Mouse (Mus musculus): ENCODE measurements around the gene Yap1. TPM values are rescaled to one million over a fixed set of nuclear protein-coding genes. Genes with fewer than 3 reads are reported as not detected.
A peak's percentile ranks its signal among the peaks of the same experiment; 100 is the strongest.

The Yap1 gene
- polyA plus RNA-seq, 1 experiment from 2014 or later = 24.3 TPM

DNA sequence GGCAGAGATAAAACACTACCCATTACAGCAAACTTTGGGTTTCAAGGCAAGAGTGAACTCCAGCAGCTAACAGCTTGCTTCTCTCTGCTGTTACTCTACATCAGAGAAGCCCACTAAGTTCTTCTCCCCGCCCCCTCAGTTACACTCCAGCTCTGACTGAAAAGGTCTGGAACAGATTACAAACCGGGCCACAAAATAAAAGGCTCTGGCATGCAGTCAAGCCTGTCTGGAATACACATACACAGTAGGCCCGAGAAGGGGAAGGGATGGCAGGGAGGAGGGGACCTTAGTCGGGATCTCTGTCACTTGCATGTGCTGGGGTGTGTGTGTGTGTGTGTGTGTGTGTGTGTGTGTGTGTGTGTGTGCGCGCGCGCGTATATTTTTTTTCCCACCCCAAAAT, 44.0 kb downstream of the Yap1 start:
- Histone ChIP-seq H3K9me3 (ENCODE audit: control insufficient read depth, low read length) (no peaks in the 10 kb centered on the region), H3K27ac (replicated peaks in 1 of 2; ENCODE audit: control insufficient read depth in 1 of 2, insufficient read depth in 1 of 2, low read depth in 2 of 2, low read length in 2 of 2) (peak overlapping the region; percentile 62 to 79), H3K4me1 (ENCODE audit: control insufficient read depth in 2 of 2, insufficient read depth in 2 of 2, low read length in 2 of 2) (peaks cover 13 to 51% of the 10 kb centered on the region in 2 experiments), H3K4me2 (ENCODE audit: low read length) (peak overlapping the region; percentile 13; the same call in 1 of the 2 replicates), H3K4me3 (ENCODE audit: control insufficient read depth in 1 of 2, insufficient read depth in 1 of 2, low read depth in 1 of 2, low read length in 2 of 2) (no peak overlapping the region), H3K36me3 (ENCODE audit: control insufficient read depth, insufficient read depth, low read length) (peaks cover 40% of the 10 kb centered on the region), H3K27me3 (ENCODE audit: control insufficient read depth, insufficient read depth, low read length) (no peaks in the 10 kb centered on the region), H3K9ac (ENCODE audit: low read length) (no peak overlapping the region)
- 37% methylated on average over 9 of the region's 9 CpGs for WGBS
- ATAC-seq (ENCODE audit: insufficient number of reproducible peaks, insufficient read depth, low FRiP score, low read depth) = peak; percentile 81

DNA sequence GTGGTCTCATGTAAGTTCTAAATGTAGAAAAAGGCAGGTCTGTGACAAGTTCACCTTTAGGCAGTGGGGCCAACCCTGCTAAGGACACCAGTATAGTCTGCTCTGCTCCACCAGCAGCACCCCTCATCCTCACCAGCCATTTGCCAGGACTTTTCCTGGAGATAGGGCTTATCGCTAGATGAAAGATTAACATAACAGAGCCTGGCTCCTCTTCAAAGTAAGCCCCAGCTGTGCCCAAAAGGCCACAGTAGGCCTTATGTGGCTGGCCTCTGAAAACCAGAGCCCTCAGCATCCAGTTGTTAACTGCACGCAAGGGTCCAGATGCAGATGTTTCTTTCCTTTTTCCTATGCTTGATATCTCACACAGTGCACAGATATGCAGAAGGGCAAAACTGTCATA, 45.1 kb downstream of the Yap1 start:
- peaks cover 47% of the 10 kb centered on the region for H3K36me3 ChIP-seq (ENCODE audit: control insufficient read depth, insufficient read depth, low read length)
- H3K4me2 ChIP-seq (ENCODE audit: low read length) = no peak overlapping the region
- no peak overlapping the region for H3K4me3 ChIP-seq (ENCODE audit: control insufficient read depth in 1 of 2, insufficient read depth in 1 of 2, low read depth in 1 of 2, low read length in 2 of 2)
- no peak for ATAC-seq (ENCODE audit: insufficient number of reproducible peaks, insufficient read depth, low FRiP score, low read depth)
- H3K27me3 ChIP-seq (ENCODE audit: control insufficient read depth, insufficient read depth, low read length) = no peaks in the 10 kb centered on the region
- H3K4me1 ChIP-seq (ENCODE audit: control insufficient read depth in 2 of 2, insufficient read depth in 2 of 2, low read length in 2 of 2) = peaks cover 13 to 48% of the 10 kb centered on the region in 2 experiments
- H3K27ac ChIP-seq (replicated peaks in 1 of 2; ENCODE audit: control insufficient read depth in 1 of 2, insufficient read depth in 1 of 2, low read depth in 2 of 2, low read length in 2 of 2) = no peak overlapping the region
- no peaks in the 10 kb centered on the region for H3K9me3 ChIP-seq (ENCODE audit: control insufficient read depth, low read length)
- H3K9ac ChIP-seq (ENCODE audit: low read length) = no peak overlapping the region
- 47% methylated on average over 2 of the region's 2 CpGs for WGBS

DNA sequence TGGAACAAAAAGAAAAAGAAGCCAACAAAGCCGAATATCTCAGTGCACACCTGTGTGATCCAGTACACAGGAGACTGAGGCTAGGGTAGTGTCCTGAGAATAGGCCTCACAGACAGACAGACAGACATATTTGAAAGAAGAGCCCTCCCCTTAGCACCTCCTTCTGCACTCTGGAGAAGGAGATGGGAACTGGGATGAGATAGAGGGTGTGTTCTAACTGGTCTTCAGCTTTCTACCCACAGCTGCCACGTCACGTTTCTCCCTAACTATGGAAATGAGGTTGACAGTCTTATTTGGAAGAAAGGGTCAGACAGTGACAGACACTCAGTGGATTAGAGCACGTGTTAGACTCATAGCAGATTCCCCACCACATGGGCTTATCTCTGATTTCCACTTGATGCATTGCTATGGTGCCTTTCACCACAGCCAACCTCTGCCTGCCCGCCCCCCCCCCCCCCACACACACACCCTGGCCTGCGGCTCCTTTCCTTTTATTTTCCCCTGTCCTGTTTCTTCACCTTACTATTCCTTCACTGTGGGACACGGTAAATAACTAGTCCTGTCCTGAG, 46.3 kb downstream of the Yap1 start:
- no peak overlapping the region for H3K4me2 ChIP-seq (ENCODE audit: low read length)
- H3K27ac ChIP-seq (replicated peaks in 1 of 2; ENCODE audit: control insufficient read depth in 1 of 2, insufficient read depth in 1 of 2, low read depth in 2 of 2, low read length in 2 of 2) = no peak overlapping the region; a peak in 1 of 4 replicates
- H3K27me3 ChIP-seq (ENCODE audit: control insufficient read depth, insufficient read depth, low read length) = no peaks in the 10 kb centered on the region
- H3K9ac ChIP-seq (ENCODE audit: low read length) = no peak overlapping the region
- no peak for ATAC-seq (ENCODE audit: insufficient number of reproducible peaks, insufficient read depth, low FRiP score, low read depth)
- H3K4me3 ChIP-seq (ENCODE audit: control insufficient read depth in 1 of 2, insufficient read depth in 1 of 2, low read depth in 1 of 2, low read length in 2 of 2) = no peak overlapping the region
- peaks cover 45% of the 10 kb centered on the region for H3K36me3 ChIP-seq (ENCODE audit: control insufficient read depth, insufficient read depth, low read length)
- WGBS = 41% methylated on average over 7 of the region's 7 CpGs
- H3K9me3 ChIP-seq (ENCODE audit: control insufficient read depth, low read length) = no peaks in the 10 kb centered on the region
- H3K4me1 ChIP-seq (ENCODE audit: control insufficient read depth in 2 of 2, insufficient read depth in 2 of 2, low read length in 2 of 2) = peaks cover 13 to 48% of the 10 kb centered on the region in 2 experiments

DNA sequence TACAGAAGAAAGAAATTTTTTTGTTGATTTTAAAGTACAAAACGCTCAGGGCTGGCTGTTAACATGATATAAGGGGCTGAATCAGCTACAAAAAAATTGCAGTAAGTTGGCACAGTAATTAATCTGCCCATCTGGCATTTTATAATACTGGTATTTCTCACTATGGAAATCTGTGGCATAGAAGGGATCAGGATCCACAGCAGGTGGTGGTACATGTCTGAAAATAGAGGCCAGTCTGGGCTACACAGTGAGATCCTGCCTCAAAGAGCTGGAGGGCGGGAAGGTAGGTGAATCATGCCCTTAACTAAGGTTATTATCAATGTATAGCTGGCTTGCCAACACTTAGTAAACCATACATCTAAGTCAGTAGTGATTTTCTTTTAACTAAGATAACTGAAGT, 47.0 kb downstream of the Yap1 start:
- no peak for ATAC-seq (ENCODE audit: insufficient number of reproducible peaks, insufficient read depth, low FRiP score, low read depth)
- Histone ChIP-seq H3K4me3 (ENCODE audit: control insufficient read depth in 1 of 2, insufficient read depth in 1 of 2, low read depth in 1 of 2, low read length in 2 of 2) (no peak overlapping the region), H3K36me3 (ENCODE audit: control insufficient read depth, insufficient read depth, low read length) (peaks cover 46% of the 10 kb centered on the region), H3K27ac (replicated peaks in 1 of 2; ENCODE audit: control insufficient read depth in 1 of 2, insufficient read depth in 1 of 2, low read depth in 2 of 2, low read length in 2 of 2) (no peak overlapping the region), H3K9me3 (ENCODE audit: control insufficient read depth, low read length) (no peaks in the 10 kb centered on the region), H3K27me3 (ENCODE audit: control insufficient read depth, insufficient read depth, low read length) (no peaks in the 10 kb centered on the region), H3K4me1 (ENCODE audit: control insufficient read depth in 2 of 2, insufficient read depth in 2 of 2, low read length in 2 of 2) (peaks cover 13 to 41% of the 10 kb centered on the region in 2 experiments), H3K4me2 (ENCODE audit: low read length) (no peak overlapping the region), H3K9ac (ENCODE audit: low read length) (no peak overlapping the region)
- 89% methylated on average over 2 of the region's 2 CpGs for WGBS

DNA sequence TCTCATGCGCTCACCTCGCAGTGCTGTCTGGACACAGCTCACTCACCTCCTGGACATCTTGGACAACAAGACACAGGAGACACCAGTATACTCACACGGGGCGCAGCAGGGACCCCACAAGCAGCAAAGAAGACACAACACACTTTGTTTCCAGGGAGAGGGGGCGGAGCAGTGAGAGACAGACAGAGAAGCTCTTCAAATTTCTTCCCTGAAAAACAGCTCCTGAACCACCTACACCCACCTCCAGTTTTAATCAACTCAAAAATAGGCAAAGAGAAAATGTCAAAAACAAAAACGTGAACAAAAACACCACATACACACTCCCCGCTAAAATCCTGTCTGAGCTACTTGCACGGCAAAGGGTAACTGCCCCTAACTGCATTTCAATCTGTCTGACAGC, 48.0 kb downstream of the Yap1 start:
- Histone ChIP-seq H3K9me3 (ENCODE audit: control insufficient read depth, low read length) (no peaks in the 10 kb centered on the region), H3K36me3 (ENCODE audit: control insufficient read depth, insufficient read depth, low read length) (peaks cover 49% of the 10 kb centered on the region), H3K4me1 (ENCODE audit: control insufficient read depth in 2 of 2, insufficient read depth in 2 of 2, low read length in 2 of 2) (peaks cover 9 to 31% of the 10 kb centered on the region in 2 experiments), H3K9ac (ENCODE audit: low read length) (no peak overlapping the region), H3K27ac (replicated peaks in 1 of 2; ENCODE audit: control insufficient read depth in 1 of 2, insufficient read depth in 1 of 2, low read depth in 2 of 2, low read length in 2 of 2) (no peak overlapping the region), H3K27me3 (ENCODE audit: control insufficient read depth, insufficient read depth, low read length) (no peaks in the 10 kb centered on the region), H3K4me2 (ENCODE audit: low read length) (no peak overlapping the region), H3K4me3 (ENCODE audit: control insufficient read depth in 1 of 2, insufficient read depth in 1 of 2, low read depth in 1 of 2, low read length in 2 of 2) (no peak overlapping the region)
- 87% methylated on average over 8 of the region's 8 CpGs for WGBS
- ATAC-seq (ENCODE audit: insufficient number of reproducible peaks, insufficient read depth, low FRiP score, low read depth) = no peak

DNA sequence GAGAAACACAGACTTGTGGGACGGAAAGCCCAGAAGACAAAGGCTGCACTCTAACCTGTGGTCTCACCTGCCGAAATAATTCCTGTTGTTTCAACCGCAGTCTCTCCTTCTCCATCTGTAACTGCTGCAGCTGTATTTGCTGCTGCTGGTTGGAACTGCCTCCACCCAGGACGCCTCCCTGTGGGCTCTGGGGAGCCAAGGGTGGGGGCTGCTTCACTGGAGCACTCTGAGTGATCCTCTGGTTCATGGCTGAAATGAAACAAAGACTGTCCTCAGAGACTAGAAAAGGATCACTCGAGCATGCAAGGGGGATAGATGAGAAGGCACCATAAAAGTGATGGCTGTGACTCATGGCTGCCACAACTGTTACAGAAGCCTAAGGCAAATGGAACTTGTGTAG, 51.5 kb downstream of the Yap1 start:
- no peak overlapping the region for H3K27ac ChIP-seq (replicated peaks in 1 of 2; ENCODE audit: control insufficient read depth in 1 of 2, insufficient read depth in 1 of 2, low read depth in 2 of 2, low read length in 2 of 2)
- ATAC-seq (ENCODE audit: insufficient number of reproducible peaks, insufficient read depth, low FRiP score, low read depth) = no peak
- H3K9ac ChIP-seq (ENCODE audit: low read length) = no peak overlapping the region
- WGBS = 88% methylated on average over 5 of the region's 5 CpGs
- no peak overlapping the region for H3K4me3 ChIP-seq (ENCODE audit: control insufficient read depth in 1 of 2, insufficient read depth in 1 of 2, low read depth in 1 of 2, low read length in 2 of 2)
- no peaks in the 10 kb centered on the region for H3K27me3 ChIP-seq (ENCODE audit: control insufficient read depth, insufficient read depth, low read length)
- no peaks in the 10 kb centered on the region for H3K9me3 ChIP-seq (ENCODE audit: control insufficient read depth, low read length)
- H3K36me3 ChIP-seq (ENCODE audit: control insufficient read depth, insufficient read depth, low read length) = peaks cover 79% of the 10 kb centered on the region
- no peak overlapping the region for H3K4me2 ChIP-seq (ENCODE audit: low read length)
- peaks cover 0 to 2% of the 10 kb centered on the region in 2 experiments; a peak in 2 of 4 replicates for H3K4me1 ChIP-seq (ENCODE audit: control insufficient read depth in 2 of 2, insufficient read depth in 2 of 2, low read length in 2 of 2)

DNA sequence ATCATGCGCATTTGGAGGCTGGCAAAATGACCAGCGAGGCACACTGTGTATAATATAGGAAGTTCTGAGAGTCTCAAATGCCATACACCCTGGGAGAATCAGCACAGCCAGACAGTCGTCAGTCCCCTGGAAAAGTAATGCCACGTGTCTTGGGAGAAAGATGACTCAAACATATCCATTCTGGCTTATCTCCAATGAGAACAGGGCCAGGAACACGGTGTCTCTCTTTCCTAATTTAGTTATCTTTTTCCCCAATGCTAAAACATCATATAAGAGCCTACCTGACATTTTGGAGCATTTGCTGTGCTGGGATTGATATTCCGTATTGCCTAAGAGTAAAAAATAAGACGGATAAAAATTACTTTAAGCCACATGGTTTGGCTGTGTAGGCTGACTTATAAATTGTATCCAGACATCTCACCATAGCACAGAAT, 54.2 kb downstream of the Yap1 start:
- Histone ChIP-seq H3K9me3 (ENCODE audit: control insufficient read depth, low read length) (no peaks in the 10 kb centered on the region), H3K9ac (ENCODE audit: low read length) (no peak overlapping the region), H3K27ac (replicated peaks in 1 of 2; ENCODE audit: control insufficient read depth in 1 of 2, insufficient read depth in 1 of 2, low read depth in 2 of 2, low read length in 2 of 2) (0 out of 4 replicates have a peak overlapping the region, but pooled peaks of 1 of the 2 experiments have one; percentile 14), H3K4me3 (ENCODE audit: control insufficient read depth in 1 of 2, insufficient read depth in 1 of 2, low read depth in 1 of 2, low read length in 2 of 2) (no peak overlapping the region), H3K27me3 (ENCODE audit: control insufficient read depth, insufficient read depth, low read length) (no peaks in the 10 kb centered on the region), H3K36me3 (ENCODE audit: control insufficient read depth, insufficient read depth, low read length) (peaks cover 93% of the 10 kb centered on the region), H3K4me1 (ENCODE audit: control insufficient read depth in 2 of 2, insufficient read depth in 2 of 2, low read length in 2 of 2) (no peaks in the 10 kb centered on the region), H3K4me2 (ENCODE audit: low read length) (no peak overlapping the region)
- no peak for ATAC-seq (ENCODE audit: insufficient number of reproducible peaks, insufficient read depth, low FRiP score, low read depth)
- WGBS = 68% methylated on average over 7 of the region's 7 CpGs

DNA sequence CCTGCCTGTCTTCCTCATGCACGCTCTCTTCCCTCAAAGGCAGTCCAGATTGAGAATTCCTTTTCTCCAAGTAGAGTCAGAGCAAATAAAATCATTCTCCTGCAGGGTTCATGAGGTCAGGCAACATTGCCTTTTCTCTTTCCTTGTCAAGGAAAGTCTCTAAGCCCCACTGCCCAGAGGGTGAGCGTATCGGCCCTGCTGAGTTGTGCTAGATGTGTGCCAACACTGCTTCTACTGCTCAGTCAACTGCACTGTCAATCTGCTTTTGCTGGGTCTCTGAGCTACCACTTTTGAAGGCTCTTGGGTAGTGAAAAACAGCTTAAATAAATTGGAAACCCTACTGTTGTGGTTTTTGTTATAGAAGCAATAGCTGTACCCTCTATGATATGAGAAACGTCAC, 56.5 kb downstream of the Yap1 start:
- Histone ChIP-seq H3K4me3 (ENCODE audit: control insufficient read depth in 1 of 2, insufficient read depth in 1 of 2, low read depth in 1 of 2, low read length in 2 of 2) (no peak overlapping the region), H3K27ac (replicated peaks in 1 of 2; ENCODE audit: control insufficient read depth in 1 of 2, insufficient read depth in 1 of 2, low read depth in 2 of 2, low read length in 2 of 2) (no peak overlapping the region), H3K27me3 (ENCODE audit: control insufficient read depth, insufficient read depth, low read length) (no peaks in the 10 kb centered on the region), H3K9me3 (ENCODE audit: control insufficient read depth, low read length) (no peaks in the 10 kb centered on the region), H3K4me1 (ENCODE audit: control insufficient read depth in 2 of 2, insufficient read depth in 2 of 2, low read length in 2 of 2) (peaks cover 0 to 12% of the 10 kb centered on the region in 2 experiments; a peak in 1 of 4 replicates), H3K36me3 (ENCODE audit: control insufficient read depth, insufficient read depth, low read length) (peaks cover 94% of the 10 kb centered on the region), H3K9ac (ENCODE audit: low read length) (no peak overlapping the region), H3K4me2 (ENCODE audit: low read length) (no peak overlapping the region)
- no peak for ATAC-seq (ENCODE audit: insufficient number of reproducible peaks, insufficient read depth, low FRiP score, low read depth)
- 91% methylated on average over 4 of the region's 4 CpGs for WGBS
